Mouse (Mus musculus) MEL (cell line): ENCODE measurements around the gene Metrn. TPM values are rescaled to one million over a fixed set of nuclear protein-coding genes. Genes with fewer than 3 reads are reported as not detected.

Experiments
- DNase-seq: peaks from one replicate; pipeline ENCODE4 v3.0.0; 2011; ENCODE audit warnings: low read depth, low spot score
- H3K27ac ChIP-seq: 2 replicates; pipeline ENCODE4 v1.5.1; 2012; ENCODE audit warnings: low read depth, mild to moderate bottlenecking, control low read depth, low read length, moderate library complexity; ENCODE audit not compliant: control insufficient read depth
- H3K27me3 ChIP-seq, 2 experiments: fragments of 150-350 bp in 1 of 2; sonication (generic) in 1 of 2; 2 replicates each; pipeline ENCODE4 v1.6.1; 2012; ENCODE audit warnings: low read length in 2 of 2, mild to moderate bottlenecking in 2 of 2, improper control_type of control experiment in 1 of 2, moderate library complexity in 1 of 2; ENCODE audit not compliant: insufficient read depth in 2 of 2, control insufficient read depth in 1 of 2
- H3K36me3 ChIP-seq, 2 experiments: 2 replicates each; pipeline ENCODE4 v1.6.1; 2012 to 2014; ENCODE audit warnings: low read length in 2 of 2, improper control_type of control experiment in 1 of 2, inconsistent platforms in 1 of 2, mild to moderate bottlenecking in 1 of 2; ENCODE audit not compliant: insufficient read depth in 2 of 2, control insufficient read depth in 1 of 2
- H3K4me1 ChIP-seq, 2 experiments: fragments of 150-350 bp in 1 of 2; sonication (generic) in 1 of 2; 2 replicates each; pipeline ENCODE4 v1.6.1; 2012; ENCODE audit warnings: low read length in 2 of 2, improper control_type of control experiment in 1 of 2, mild to moderate bottlenecking in 1 of 2; ENCODE audit not compliant: insufficient read depth in 2 of 2, control insufficient read depth in 1 of 2
- H3K4me3 ChIP-seq, 2 experiments: fragments of 150-350 bp in 1 of 2; sonication (generic) in 1 of 2; 2 replicates each; pipeline ENCODE4 v1.5.1; 2012; ENCODE audit warnings: low read depth in 2 of 2, low read length in 2 of 2, mild to moderate bottlenecking in 2 of 2, moderate library complexity in 2 of 2, control low read depth in 1 of 2, improper control_type of control experiment in 1 of 2; ENCODE audit not compliant: control insufficient read depth in 1 of 2, insufficient read depth in 1 of 2
- H3K79me2 ChIP-seq: 2 replicates; pipeline ENCODE4 v1.6.1; 2012; ENCODE audit warnings: mild to moderate bottlenecking, low read length, moderate library complexity; ENCODE audit not compliant: control insufficient read depth, poor library complexity, insufficient read depth
- H3K9ac ChIP-seq: 2 replicates; pipeline ENCODE4 v1.6.1; 2012; ENCODE audit warnings: low read depth, mild to moderate bottlenecking, control low read depth, low read length, moderate library complexity; ENCODE audit not compliant: control insufficient read depth, poor library complexity, severe bottlenecking
- H3K9me3 ChIP-seq: fragments of 150-350 bp; sonication (generic); replicated peaks from 2 replicates; pipeline ENCODE4 v1.6.1; 2012; ENCODE audit warnings: mild to moderate bottlenecking, low read length, improper control_type of control experiment, moderate library complexity; ENCODE audit not compliant: insufficient read depth
- BHLHE40 ChIP-seq: IDR thresholded peaks from 2 replicates; pipeline ENCODE4 v1.6.1; 2012; ENCODE audit warnings: low read depth, mild to moderate bottlenecking, inconsistent platforms, low read length, improper control_type of control experiment, borderline replicate concordance
- CTCF ChIP-seq, 3 experiments: IDR thresholded peaks in 2 of 3; conservative IDR thresholded peaks in 1 of 3; 2 replicates each; pipeline ENCODE4 v1.5.1; 2011 to 2012; ENCODE audit warnings: low read length in 3 of 3, low read depth in 2 of 3, mild to moderate bottlenecking in 2 of 3, improper control_type of control experiment in 1 of 3, inconsistent platforms in 1 of 3, mixed read lengths in 1 of 3, moderate library complexity in 1 of 3; ENCODE audit not compliant: control insufficient read depth in 1 of 3, insufficient read depth in 1 of 3, poor library complexity in 1 of 3, severe bottlenecking in 1 of 3
- E2F4 ChIP-seq: IDR thresholded peaks from 2 replicates; pipeline ENCODE4 v1.6.1; 2011; ENCODE audit warnings: low read depth, low read length, improper control_type of control experiment, borderline replicate concordance
- ELF1 ChIP-seq: IDR thresholded peaks from 2 replicates; pipeline ENCODE4 v1.6.1; 2014; ENCODE audit warnings: low read depth, mild to moderate bottlenecking, inconsistent platforms, low read length, improper control_type of control experiment, moderate library complexity
- ETS1 ChIP-seq: IDR thresholded peaks from 2 replicates; pipeline ENCODE4 v1.6.1; 2012; ENCODE audit warnings: low read depth, mild to moderate bottlenecking, inconsistent platforms, low read length, improper control_type of control experiment, moderate library complexity
- GATA1 ChIP-seq: IDR thresholded peaks from 2 replicates; pipeline ENCODE4 v1.6.1; 2011; ENCODE audit warnings: low read depth, low read length, improper control_type of control experiment
- HCFC1 ChIP-seq: IDR thresholded peaks from 2 replicates; pipeline ENCODE4 v1.6.1; 2012; ENCODE audit warnings: low read depth, mild to moderate bottlenecking, inconsistent platforms, low read length, improper control_type of control experiment, moderate library complexity
- JUND ChIP-seq: IDR thresholded peaks from 2 replicates; pipeline ENCODE4 v1.6.1; 2011; ENCODE audit warnings: low read depth, mild to moderate bottlenecking, improper control_type of control experiment, low read length
- MAFK ChIP-seq: IDR thresholded peaks from 2 replicates; pipeline ENCODE4 v1.6.1; 2011; ENCODE audit warnings: low read depth, mild to moderate bottlenecking, low read length, improper control_type of control experiment, borderline replicate concordance
- MAX ChIP-seq: IDR thresholded peaks from 2 replicates; pipeline ENCODE4 v1.6.1; 2011; ENCODE audit warnings: low read length, improper control_type of control experiment
- MAZ ChIP-seq: IDR thresholded peaks from 2 replicates; pipeline ENCODE4 v1.6.1; 2012; ENCODE audit warnings: low read depth, mild to moderate bottlenecking, inconsistent platforms, low read length, improper control_type of control experiment
- MEF2A ChIP-seq: IDR thresholded peaks from 2 replicates; pipeline ENCODE4 v1.6.1; 2014; ENCODE audit warnings: low read depth, mild to moderate bottlenecking, inconsistent platforms, low read length, improper control_type of control experiment; ENCODE audit not compliant: poor library complexity, insufficient replicate concordance, severe bottlenecking; ENCODE audit errors: extremely low read depth
- MXI1 ChIP-seq: IDR thresholded peaks from 2 replicates; pipeline ENCODE4 v1.6.1; 2011; ENCODE audit warnings: mild to moderate bottlenecking, low read depth, low read length, improper control_type of control experiment
- MYC ChIP-seq: IDR thresholded peaks from 2 replicates; pipeline ENCODE4 v1.6.1; 2011; ENCODE audit warnings: low read depth, mild to moderate bottlenecking, low read length, improper control_type of control experiment, moderate library complexity
- NELFE ChIP-seq: IDR thresholded peaks from 2 replicates; pipeline ENCODE4 v1.6.1; 2011; ENCODE audit warnings: low read depth, low read length, improper control_type of control experiment
- NRF1 ChIP-seq: IDR thresholded peaks from 2 replicates; pipeline ENCODE4 v1.6.1; 2014; ENCODE audit warnings: low read depth, mild to moderate bottlenecking, inconsistent platforms, low read length, improper control_type of control experiment, moderate library complexity; ENCODE audit not compliant: poor library complexity, insufficient read depth, severe bottlenecking
- POLR2A ChIP-seq, 2 experiments: IDR thresholded peaks; 2 replicates each; pipeline ENCODE4 v1.6.1; 2011 to 2012; ENCODE audit warnings: low read length in 2 of 2, mild to moderate bottlenecking in 2 of 2, control low read depth in 1 of 2, improper control_type of control experiment in 1 of 2, low read depth in 1 of 2, moderate library complexity in 1 of 2; ENCODE audit not compliant: control insufficient read depth in 1 of 2, insufficient read depth in 1 of 2, poor library complexity in 1 of 2
- POLR2AphosphoS2 ChIP-seq: IDR thresholded peaks from 2 replicates; pipeline ENCODE4 v1.6.1; 2011; ENCODE audit warnings: low read length, improper control_type of control experiment
- POLR2AphosphoS5 ChIP-seq: IDR thresholded peaks from 2 replicates; pipeline ENCODE4 v1.6.1; 2012; ENCODE audit warnings: low read depth, borderline replicate concordance, mild to moderate bottlenecking, inconsistent platforms, low read length, moderate library complexity, mixed read lengths
- RAD21 ChIP-seq: IDR thresholded peaks from 2 replicates; pipeline ENCODE4 v1.6.1; 2011; ENCODE audit warnings: mild to moderate bottlenecking, low read depth, low read length, improper control_type of control experiment
- RCOR1 ChIP-seq: IDR thresholded peaks from 2 replicates; pipeline ENCODE4 v1.6.1; 2012; ENCODE audit warnings: low read depth, mild to moderate bottlenecking, inconsistent platforms, low read length, improper control_type of control experiment
- SIN3A ChIP-seq: IDR thresholded peaks from 2 replicates; pipeline ENCODE4 v1.6.1; 2012; ENCODE audit warnings: low read length, improper control_type of control experiment, inconsistent platforms
- TCF12 ChIP-seq: IDR thresholded peaks from 2 replicates; pipeline ENCODE4 v1.6.1; 2014; ENCODE audit warnings: low read depth, mild to moderate bottlenecking, inconsistent platforms, low read length, improper control_type of control experiment, moderate library complexity
- UBTF ChIP-seq: IDR thresholded peaks from 2 replicates; pipeline ENCODE4 v1.6.1; 2012; ENCODE audit warnings: low read depth, mild to moderate bottlenecking, inconsistent platforms, low read length, improper control_type of control experiment, moderate library complexity, borderline replicate concordance; ENCODE audit not compliant: insufficient read depth
- USF1 ChIP-seq: IDR thresholded peaks from 2 replicates; pipeline ENCODE4 v1.6.1; 2014; ENCODE audit warnings: low read depth, mild to moderate bottlenecking, inconsistent platforms, low read length, improper control_type of control experiment, moderate library complexity
- USF2 ChIP-seq, 2 experiments: IDR thresholded peaks; 2 replicates each; pipeline ENCODE4 v1.6.1; 2011 to 2012; ENCODE audit warnings: improper control_type of control experiment in 2 of 2, low read length in 2 of 2, borderline replicate concordance in 1 of 2, inconsistent platforms in 1 of 2, low read depth in 1 of 2, mild to moderate bottlenecking in 1 of 2; ENCODE audit not compliant: insufficient read depth in 1 of 2
- ZMIZ1 ChIP-seq: IDR thresholded peaks from 2 replicates; pipeline ENCODE4 v1.6.1; 2012; ENCODE audit warnings: low read depth, mild to moderate bottlenecking, inconsistent platforms, low read length, improper control_type of control experiment, moderate library complexity
- polyA plus RNA-seq, 2 experiments: library from polyadenylated mRNA; stranded (reverse) in 1 of 2; unstranded in 1 of 2; fragments of >175 nt in 1 of 2; fragments of >200 nt in 1 of 2; gene quantifications; 2 replicates each; pipeline versions ENCODE4 v1.2.1 to v1.2.4; 2012; ENCODE audit warnings: low replicate concordance in 2 of 2, low read depth in 1 of 2; ENCODE audit not compliant: insufficient read length in 2 of 2, insufficient read depth in 1 of 2, missing spikeins in 1 of 2
- total RNA-seq: library from RNA; depleted of rRNA; stranded (reverse); fragments of 300-350 nt; gene quantifications from 2 replicates; pipeline ENCODE4 v1.2.3, GENCODE M21; 2012

The Metrn gene
- total and polyA plus RNA-seq, 3 experiments = 95.7 to 116 TPM; not detected in 1

GRCm38 (mm10) chr17:25832436-25833290 is 35.7 kb upstream of the Metrn start:
- peak overlapping the region; percentile 80 to 87 for H3K4me3 ChIP-seq
- peaks cover 2 to 37% of the 10 kb centered on the region in 2 experiments; a peak in 3 of 4 replicates for H3K4me1 ChIP-seq
- H3K79me2 ChIP-seq = peaks cover 52% of the 10 kb centered on the region
- no peaks in the 10 kb centered on the region for H3K27me3 ChIP-seq
- H3K9ac ChIP-seq = peak overlapping the region; percentile 95
- TF ChIP-seq MAX (peak; percentile 87), ELF1 (peak; percentile 89), JUND (no peak), RCOR1 (no peak), USF1 (peak; percentile 97), NELFE (peak; percentile 93), SIN3A (peak; percentile 78; the same call in 1 of the 2 replicates), NRF1 (peak; percentile 39; the same call in 1 of the 2 replicates), MEF2A (no peak), RAD21 (no peak), ZMIZ1 (peak; percentile 84), TCF12 (peak; percentile 55), CTCF (IDR thresholded peaks at IDR 0.05 in 2 of 3, conservative IDR thresholded peaks at IDR 0.05 in 1 of 3; ENCODE audit: control insufficient read depth in 1 of 3, insufficient read depth in 1 of 3, low read depth in 2 of 3, low read length in 3 of 3, poor library complexity in 1 of 3, severe bottlenecking in 1 of 3) (0 out of 6 replicates have a peak, but pooled peaks of 1 of the 3 experiments have one; percentile 8), ETS1 (peak; percentile 41; the same call in 1 of the 2 replicates), MAFK (no peak), MXI1 (peak; percentile 89), HCFC1 (peak; percentile 84), USF2 (IDR thresholded peaks at IDR 0.05; ENCODE audit: borderline replicate concordance in 1 of 2, insufficient read depth in 1 of 2, low read depth in 1 of 2, low read length in 2 of 2) (peak in 1 of 2 experiments; percentile 83; a peak in 2 of 4 replicates), BHLHE40 (peak; percentile 95), POLR2AphosphoS5 (no peak), UBTF (0 out of 2 replicates have a peak, but pooled peaks have one; percentile 36), MAZ (peak; percentile 25; the same call in 1 of the 2 replicates), MYC (peak; percentile 42; the same call in 1 of the 2 replicates), POLR2AphosphoS2 (peak; percentile 93), POLR2A (IDR thresholded peaks at IDR 0.05; ENCODE audit: control insufficient read depth in 1 of 2, insufficient read depth in 1 of 2, low read depth in 1 of 2, low read length in 2 of 2, poor library complexity in 1 of 2) (peak; percentile 73 to 86), E2F4 (no peak), GATA1 (no peak)
- H3K9me3 ChIP-seq = no peaks in the 10 kb centered on the region
- DNase-seq = peak; percentile 99
- H3K27ac ChIP-seq = peak overlapping the region; percentile 82
- peaks cover 0 to 13% of the 10 kb centered on the region in 2 experiments; a peak in 2 of 4 replicates for H3K36me3 ChIP-seq
